Comparison of ENCODE assay signal across 43 mouse cellular contexts in the genomic region with DNA sequence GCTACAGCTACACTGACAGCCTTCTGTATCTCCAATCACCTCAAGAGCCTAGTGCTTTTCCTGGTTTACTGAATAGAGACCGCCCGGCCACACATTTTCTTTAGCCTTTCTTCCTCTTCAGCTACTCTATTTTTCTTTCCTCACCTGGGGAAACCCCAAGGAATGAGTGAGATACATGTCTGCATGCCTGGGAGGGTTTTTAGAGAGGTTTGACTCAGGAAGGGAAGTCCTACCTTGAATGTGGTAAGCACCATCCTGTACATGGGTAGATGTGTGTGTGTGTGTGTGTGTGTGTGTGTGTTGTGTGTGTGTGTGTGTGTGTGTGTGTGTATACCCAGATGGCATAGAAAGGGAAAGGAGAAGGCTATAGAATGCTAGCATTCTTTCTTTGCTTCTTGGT. TPM values are rescaled to one million over a fixed set of nuclear protein-coding genes. Genes with fewer than 3 reads are reported as not detected.
"Had no signal": no experiment of that assay in that cellular context is flagged by ENCODE, and none has a peak within 500 bp of the region (broad histone marks: within the 10 kb centered on the region; RNA-seq: fewer than 3 reads in every experiment).

No protein-coding gene starts in this region.

- H3K27me3 ChIP-seq: heart, embryonic 12.5 days; heart, embryonic 13.5 days; heart, embryonic 15.5 days; hindbrain, embryonic 12.5 days; hindbrain, embryonic 13.5 days; hindbrain, embryonic 15.5 days; intestine, embryonic 15.5 days; kidney, embryonic 15.5 days had no signal

- H3K9ac ChIP-seq: heart, embryonic 12.5 days; heart, embryonic 13.5 days; heart, embryonic 15.5 days; hindbrain, embryonic 12.5 days; hindbrain, embryonic 13.5 days; hindbrain, embryonic 14.5 days; hindbrain, embryonic 15.5 days; intestine, embryonic 15.5 days; kidney, embryonic 15.5 days had no signal

- H3K4me3 ChIP-seq: heart, embryonic 12.5 days; heart, embryonic 13.5 days; heart, embryonic 15.5 days; hindbrain, embryonic 10.5 days; hindbrain, embryonic 12.5 days; hindbrain, embryonic 13.5 days; hindbrain, embryonic 15.5 days; intestine, embryonic 15.5 days; kidney, embryonic 15.5 days; layer of hippocampus, adult 2 months; left cerebral cortex, adult 2 months had no signal

- H3K4me2 ChIP-seq: heart, embryonic 11.5 days; heart, embryonic 12.5 days; heart, embryonic 13.5 days; heart, embryonic 15.5 days; hindbrain, embryonic 12.5 days; hindbrain, embryonic 13.5 days; hindbrain, embryonic 14.5 days; hindbrain, embryonic 15.5 days; intestine, embryonic 15.5 days; kidney, embryonic 15.5 days had no signal

- H3K27ac ChIP-seq: heart, embryonic 13.5 days; heart, embryonic 15.5 days; hindbrain, embryonic 10.5 days; hindbrain, embryonic 12.5 days; hindbrain, embryonic 13.5 days; hindbrain, embryonic 14.5 days; hindbrain, embryonic 15.5 days; hindbrain, postnatal 0 days; intestine, embryonic 15.5 days; kidney, embryonic 15.5 days; kidney, postnatal 0 days; layer of hippocampus, adult 2 months; left cerebral cortex, adult 2 months had no signal

- ATAC-seq: hindbrain, embryonic 16.5 days; hindbrain, postnatal 0 days; inflammation-experienced regulatory T-cells, adult 6 months; intestine, embryonic 15.5 days; intestine, embryonic 16.5 days; intestine, postnatal 0 days had no signal

- H3K9me3 ChIP-seq: heart, embryonic 12.5 days; heart, embryonic 13.5 days; heart, embryonic 15.5 days; hindbrain, embryonic 10.5 days; hindbrain, embryonic 12.5 days; hindbrain, embryonic 13.5 days; hindbrain, embryonic 15.5 days; intestine, embryonic 15.5 days; kidney, embryonic 15.5 days had no signal

- H3K36me3 ChIP-seq: heart, embryonic 15.5 days; hindbrain, embryonic 10.5 days; hindbrain, embryonic 12.5 days; hindbrain, embryonic 13.5 days; hindbrain, embryonic 15.5 days; intestine, embryonic 15.5 days had no signal

- DNase-seq: heart, postnatal 10 days; heart, postnatal 14 days; heart, postnatal 36 days; heart, postnatal 4 days; kidney, adult 11 months; kidney, adult 18-20 months; kidney, adult 2 months; kidney, adult 8-10 months; kidney, adult 9 months; kidney, postnatal 10 days; kidney, postnatal 14 days; kidney, postnatal 25 days; kidney, postnatal 36 days; kidney, postnatal 4 days; layer of hippocampus, adult 9-11 months; layer of hippocampus, postnatal 36 days had no signal

- H3K4me1 ChIP-seq: hindbrain, embryonic 10.5 days; hindbrain, embryonic 12.5 days; hindbrain, embryonic 15.5 days; intestine, embryonic 15.5 days had no signal

RNA-seq across cellular contexts. Expression of gene Ghsr, which starts 40.1 kb away (rescaled TPM):
- total RNA-seq: heart, postnatal 10 days; heart, postnatal 14 days; heart, postnatal 25 days; heart, postnatal 36 days; heart, postnatal 4 days; hematopoietic stem cell, adult 5-6 weeks had no signal
- polyA plus RNA-seq: heart, embryonic 11.5 days; heart, embryonic 12.5 days; heart, embryonic 13.5 days; heart, embryonic 14.5 days; heart, embryonic 15.5 days; heart, embryonic 16.5 days; heart, postnatal 0 days; inflammation-experienced regulatory T-cells, adult 6 months; intestine, embryonic 14.5 days; intestine, embryonic 15.5 days; intestine, embryonic 16.5 days; intestine, postnatal 0 days; kidney, adult 2 months; kidney, embryonic 15.5 days; kidney, embryonic 16.5 days; kidney, postnatal 0 days; large intestine, adult 2 months had no signal
